Mouse (Mus musculus) small intestine, adult 2 months (tissue): Measurements from ENCODE around the gene Tomm40l. TPM values are rescaled to one million over a fixed set of nuclear protein-coding genes. Genes with fewer than 3 reads are reported as not detected.

Experiments used
- H3K27ac ChIP-seq: fragments of 200-500 bp; 2 replicates; pipeline ENCODE4 v1.5.1; 2012; ENCODE audit warnings: low read depth, low read length, control low read depth, inconsistent platforms; ENCODE audit not compliant: insufficient read depth
- H3K27me3 ChIP-seq: fragments of 200-500 bp; 2 replicates; pipeline ENCODE4 v1.6.1; 2012; ENCODE audit warnings: mild to moderate bottlenecking, moderate library complexity, low read length, inconsistent platforms; ENCODE audit not compliant: control insufficient read depth, insufficient read depth
- H3K36me3 ChIP-seq: fragments of 200-500 bp; 2 replicates; pipeline ENCODE4 v1.6.1; 2012; ENCODE audit warnings: mild to moderate bottlenecking, low read length, control low read depth, inconsistent platforms; ENCODE audit not compliant: control insufficient read depth, insufficient read depth
- H3K4me1 ChIP-seq: fragments of 200-500 bp; 2 replicates; pipeline ENCODE4 v1.6.1; 2012; ENCODE audit warnings: low read length, inconsistent platforms, mixed read lengths; ENCODE audit not compliant: control insufficient read depth, insufficient read depth, insufficient read length
- H3K4me3 ChIP-seq: fragments of 200-500 bp; 2 replicates; pipeline ENCODE4 v1.5.1; 2012; ENCODE audit warnings: low read depth, mild to moderate bottlenecking, control low read depth, inconsistent platforms, low read length, moderate library complexity
- CTCF ChIP-seq: fragments of 200-500 bp; IDR thresholded peaks from 2 replicates; pipeline ENCODE4 v1.5.1; 2012; ENCODE audit warnings: low read depth, mild to moderate bottlenecking, control low read depth, inconsistent platforms, low read length, moderate library complexity, mixed read lengths; ENCODE audit not compliant: insufficient replicate concordance, insufficient read length; ENCODE audit errors: extremely low read depth
- POLR2A ChIP-seq: fragments of 200-500 bp; IDR thresholded peaks from 2 replicates; pipeline ENCODE4 v1.6.1; 2012; ENCODE audit warnings: low read depth, mild to moderate bottlenecking, control low read depth, inconsistent platforms, low read length, moderate library complexity
- WGBS: fragments of 180-500 bp; shearing (Covaris S2); methylation state at CpG from one replicate; pipeline ENCODE4 v1.1.7; 2018; 5-methylcytosine and 5-hydroxymethylcytosine counted together
- polyA plus RNA-seq: library from polyadenylated mRNA; depleted of rRNA; stranded (reverse); fragments of >200 nt; gene quantifications from 2 replicates; pipeline ENCODE4 v1.2.3, GENCODE M21; 2012

Tomm40l gene
- polyA plus RNA-seq, 1 experiment: 21.2 TPM

DNA sequence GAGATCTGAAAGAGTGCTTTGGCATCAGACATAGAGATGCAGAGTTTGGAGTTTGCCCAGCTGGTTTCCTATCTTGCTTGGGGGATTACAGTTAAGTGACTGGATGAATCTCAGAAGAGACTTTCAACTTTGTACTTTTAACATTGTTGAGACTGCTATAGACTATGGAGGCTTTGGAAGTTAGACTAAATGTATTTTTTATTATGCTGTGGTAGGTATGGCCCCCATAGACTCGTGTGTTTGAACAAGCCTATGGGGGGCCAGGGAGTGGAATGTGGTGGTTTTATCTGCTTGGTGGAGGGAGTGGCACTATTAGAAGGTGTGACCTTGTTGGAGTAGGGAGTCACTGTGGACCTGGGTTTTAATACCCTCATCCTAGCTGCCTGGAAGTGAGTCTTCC, 22.8 kb downstream of the Tomm40l start:
- no peak overlapping the region for H3K4me3 ChIP-seq
- TF ChIP-seq POLR2A: no peak
- no peak for TF ChIP-seq CTCF
- WGBS: 23% methylated on average over 1 of the region's 1 CpGs
- H3K4me1 ChIP-seq: peaks cover 13% of the 10 kb centered on the region
- peaks cover 14% of the 10 kb centered on the region for H3K27me3 ChIP-seq
- H3K36me3 ChIP-seq: no peaks in the 10 kb centered on the region
- peak overlapping the region; percentile 88 for H3K27ac ChIP-seq

- Histone ChIP-seq H3K4me1 (peaks cover 16% of the 10 kb centered on the region), H3K27ac (no peak within 1 kb of the TSS), H3K27me3 (peaks cover 25% of the 10 kb centered on the region), H3K4me3 (peak within 1 kb of the TSS; percentile 60), H3K36me3 (no peaks in the 10 kb centered on the region)
- WGBS: 1% methylated on average over 33 of the region's 33 CpGs
- TF ChIP-seq POLR2A: peak; percentile 52
- TF ChIP-seq CTCF: no peak
Observed at GRCm38 (mm10) chr1:171195887-171196397, 26.4 kb downstream of the Tomm40l start, which contains the start of gene Pcp4l1. Gene Pcp4l1 (minus strand): TSS chr1:171196268.

- Histone ChIP-seq H3K4me1 (peaks cover 16% of the 10 kb centered on the region), H3K4me3 (peak overlapping the region; percentile 60), H3K27ac (no peak overlapping the region), H3K36me3 (no peaks in the 10 kb centered on the region), H3K27me3 (peaks cover 25% of the 10 kb centered on the region)
- WGBS: 21% methylated on average over 20 of the region's 20 CpGs
- TF ChIP-seq POLR2A (no peak), CTCF (no peak)
Observed at GRCm38 (mm10) chr1:171195046-171195822, 27.1 kb downstream of the Tomm40l start.

- H3K4me3 ChIP-seq: no peak overlapping the region
- no peaks in the 10 kb centered on the region for H3K36me3 ChIP-seq
- TF ChIP-seq POLR2A (no peak), CTCF (no peak)
- 60% methylated on average over 11 of the region's 11 CpGs for WGBS
- peaks cover 13% of the 10 kb centered on the region for H3K4me1 ChIP-seq
- H3K27ac ChIP-seq: no peak overlapping the region
- H3K27me3 ChIP-seq: peaks cover 25% of the 10 kb centered on the region
Observed at GRCm38 (mm10) chr1:171193911-171194830, 28.1 kb downstream of the Tomm40l start.

- no peak for TF ChIP-seq POLR2A
- TF ChIP-seq CTCF: no peak
- 23% methylated on average over 18 of the region's 18 CpGs for WGBS
- Histone ChIP-seq H3K4me3 (peak overlapping the region; percentile 33), H3K27me3 (peaks cover 25% of the 10 kb centered on the region), H3K4me1 (peaks cover 10% of the 10 kb centered on the region), H3K27ac (no peak overlapping the region), H3K36me3 (no peaks in the 10 kb centered on the region)
Observed at GRCm38 (mm10) chr1:171193093-171193840, 29.0 kb downstream of the Tomm40l start.

GRCm38 (mm10) chr1:171192283-171192682, 30.0 kb downstream of the Tomm40l start:
- Histone ChIP-seq H3K4me3 (no peak overlapping the region), H3K4me1 (peaks cover 10% of the 10 kb centered on the region), H3K27me3 (peaks cover 25% of the 10 kb centered on the region), H3K36me3 (no peaks in the 10 kb centered on the region), H3K27ac (no peak overlapping the region)
- TF ChIP-seq CTCF: no peak
- no peak for TF ChIP-seq POLR2A
- 29% methylated on average over 10 of the region's 10 CpGs for whole genome bisulfite sequencing
